Mouse (Mus musculus) olfactory bulb, adult 2 months (tissue): Measurements from ENCODE around the gene Ell2.

Source experiments
- CTCF ChIP-seq: fragments of 200-500 bp; IDR thresholded peaks from 2 replicates; pipeline ENCODE4 v1.5.1; 2012; ENCODE audit warnings: low read depth, mild to moderate bottlenecking, low read length, moderate library complexity; ENCODE audit not compliant: insufficient read depth
- POLR2A ChIP-seq: fragments of 200-500 bp; IDR thresholded peaks from 2 replicates; pipeline ENCODE4 v1.6.1; 2012; ENCODE audit warnings: mild to moderate bottlenecking, low read depth, low read length, moderate library complexity; ENCODE audit not compliant: insufficient read depth

DNA sequence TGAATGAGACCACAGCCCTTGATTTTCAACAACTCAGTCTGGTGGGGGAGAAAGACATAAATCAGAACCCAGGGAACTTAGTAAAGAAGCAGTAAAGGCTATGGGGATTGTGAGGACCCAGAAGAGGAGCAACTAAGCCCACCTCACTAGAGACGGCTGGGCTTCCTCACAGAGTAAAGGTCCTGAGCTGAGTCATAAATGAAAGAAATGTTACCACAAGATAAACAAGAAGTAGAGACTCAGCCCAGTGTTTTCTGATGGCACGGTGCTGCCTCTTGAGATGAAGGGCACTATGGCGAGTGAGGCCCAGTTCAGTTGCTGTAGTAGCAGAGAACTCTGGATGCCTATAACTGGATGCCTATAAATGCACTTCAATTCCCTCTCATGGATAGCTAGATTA, 32.4 kb downstream of the Ell2 start:
- TF ChIP-seq POLR2A, result no peak
- TF ChIP-seq CTCF, result no peak
